Mouse (Mus musculus) bone marrow, adult 2 months (tissue): ENCODE data around the gene Tmem52b. TPM values are rescaled to one million over a fixed set of nuclear protein-coding genes. Genes with fewer than 3 reads are reported as not detected.

Experiments
- H3K27ac ChIP-seq: fragments of 200-500 bp; 2 replicates; pipeline ENCODE4 v1.5.1; 2012; ENCODE audit warnings: low read depth, mild to moderate bottlenecking, control low read depth, inconsistent platforms, low read length; ENCODE audit not compliant: control insufficient read depth, poor library complexity, insufficient read depth
- H3K4me1 ChIP-seq: fragments of 200-500 bp; 2 replicates; pipeline ENCODE4 v1.6.1; 2011; ENCODE audit warnings: low read length; ENCODE audit not compliant: control insufficient read depth, insufficient read depth
- H3K4me3 ChIP-seq: fragments of 200-500 bp; replicated peaks from 2 replicates; pipeline ENCODE3; 2011; ENCODE audit warnings: mild to moderate bottlenecking, low read depth, low read length, control low read depth; ENCODE audit not compliant: control insufficient read depth
- CTCF ChIP-seq: fragments of 200-500 bp; IDR thresholded peaks from 2 replicates; pipeline ENCODE4 v1.5.1; 2011; ENCODE audit warnings: low read length, control low read depth; ENCODE audit not compliant: control insufficient read depth, insufficient read depth
- POLR2A ChIP-seq: fragments of 200-500 bp; IDR thresholded peaks from 2 replicates; pipeline ENCODE4 v1.6.1; 2011; ENCODE audit warnings: low read depth, mild to moderate bottlenecking, control low read depth, low read length, borderline replicate concordance; ENCODE audit not compliant: control insufficient read depth
- WGBS: fragments of 180-500 bp; shearing (Covaris S2); methylation state at CpG from one replicate; pipeline ENCODE4 v1.1.7; 2018; 5-methylcytosine and 5-hydroxymethylcytosine counted together
- polyA plus RNA-seq: library from polyadenylated mRNA; stranded (reverse); fragments of >200 nt; gene quantifications from 2 replicates; pipeline ENCODE4 v1.2.4, GENCODE M21; 2011; ENCODE audit warnings: low replicate concordance; ENCODE audit not compliant: missing spikeins, insufficient read depth, insufficient read length

The Tmem52b gene
- polyA plus RNA-seq, 1 experiment: not detected

GRCm38 (mm10) chr6:129559641-129560027 is 47.3 kb downstream of the Tmem52b start:
- WGBS: 46% methylated on average over 4 of the region's 4 CpGs
- Histone ChIP-seq H3K27ac (no peak overlapping the region), H3K4me1 (no peaks in the 10 kb centered on the region), H3K4me3 (no peak overlapping the region)
- TF ChIP-seq CTCF (no peak), POLR2A (no peak)

GRCm38 (mm10) chr6:129565257-129565656 is 52.9 kb downstream of the Tmem52b start:
- no peaks in the 10 kb centered on the region for H3K4me1 ChIP-seq
- no peak overlapping the region for H3K4me3 ChIP-seq
- H3K27ac ChIP-seq: no peak overlapping the region
- TF ChIP-seq POLR2A: no peak
- TF ChIP-seq CTCF: no peak
- WGBS: 21% methylated on average over 2 of the region's 2 CpGs

Other genes starting within 250 kb of the Tmem52b start
- gene Cd69, start 237.1 kb upstream of the Tmem52b start, polyA plus RNA-seq: 4.8 and 4.9 TPM in 2 replicates
- gene 4922502D21Rik, start 180.8 kb upstream of the Tmem52b start, polyA plus RNA-seq: not detected in 2 replicates
- 45.9 and 106 TPM in 2 replicates for gene Clec12a, start 169.9 kb upstream of the Tmem52b start, polyA plus RNA-seq
- not detected in 2 replicates for gene Clec12b, start 126.7 kb upstream of the Tmem52b start, polyA plus RNA-seq
- gene Clec1b, start 115.3 kb upstream of the Tmem52b start, polyA plus RNA-seq: 62.2 and 127 TPM in 2 replicates
- gene Clec9a, start 103.7 kb upstream of the Tmem52b start, polyA plus RNA-seq: 3.7 and 19.0 TPM in 2 replicates
- 0.30 TPM in 1 of 2 replicates, not detected in the other for gene Clec1a, start 60.6 kb upstream of the Tmem52b start, polyA plus RNA-seq
- 7.5 and 12.6 TPM in 2 replicates for gene Olr1, start 5.4 kb upstream of the Tmem52b start, polyA plus RNA-seq
- 31.0 and 44.3 TPM in 2 replicates for gene Gabarapl1, start 20.6 kb downstream of the Tmem52b start, polyA plus RNA-seq
- 1.8 and 3.8 TPM in 2 replicates for gene Klre1, start 65.3 kb downstream of the Tmem52b start, polyA plus RNA-seq
- 2.5 and 9.8 TPM in 2 replicates for gene Klrd1, start 79.2 kb downstream of the Tmem52b start, polyA plus RNA-seq
- 2.7 and 6.3 TPM in 2 replicates for gene Klrk1, start 111.3 kb downstream of the Tmem52b start, polyA plus RNA-seq
- gene Klrc3, start 130.8 kb downstream of the Tmem52b start, polyA plus RNA-seq: not detected in 2 replicates
- 2.5 TPM in 1 of 2 replicates, not detected in the other for gene Klrc2, start 148.1 kb downstream of the Tmem52b start, polyA plus RNA-seq
- 2.3 TPM in 1 of 2 replicates, not detected in the other for gene Klrc1, start 166.4 kb downstream of the Tmem52b start, polyA plus RNA-seq
- not detected in 2 replicates for gene Klri1, start 204.6 kb downstream of the Tmem52b start, polyA plus RNA-seq
- gene Klri2, start 227.9 kb downstream of the Tmem52b start, polyA plus RNA-seq: 0.25 and 0.90 TPM in 2 replicates